Mouse (Mus musculus) CH12.LX (cell line): ENCODE measurements around the gene Rab42. TPM values are rescaled to one million over a fixed set of nuclear protein-coding genes. Genes with fewer than 3 reads are reported as not detected.

Experiments used
- DNase-seq: peaks from one replicate; pipeline ENCODE4 v3.0.0-alpha.2; 2013; ENCODE audit errors: extremely low read depth
- H3K27ac ChIP-seq: 2 replicates; pipeline ENCODE4 v1.5.1; 2012; ENCODE audit warnings: low read depth, mild to moderate bottlenecking, control low read depth, moderate library complexity; ENCODE audit not compliant: insufficient read depth
- H3K27me3 ChIP-seq: replicated peaks from 2 replicates; pipeline ENCODE3; 2012; ENCODE audit warnings: inconsistent platforms
- H3K36me3 ChIP-seq, 2 experiments: replicated peaks in 1 of 2; 2 replicates each; pipeline versions ENCODE3 to v1.6.1; 2012; ENCODE audit warnings: inconsistent platforms in 1 of 2, low read length in 1 of 2, mild to moderate bottlenecking in 1 of 2, mixed read lengths in 1 of 2, moderate library complexity in 1 of 2; ENCODE audit not compliant: control insufficient read depth in 1 of 2, insufficient read depth in 1 of 2
- H3K4me1 ChIP-seq, 2 experiments: 2 replicates each; pipeline ENCODE4 v1.6.1; 2012; ENCODE audit warnings: inconsistent platforms in 1 of 2, moderate library complexity in 1 of 2; ENCODE audit not compliant: insufficient read depth in 2 of 2, control insufficient read depth in 1 of 2
- H3K4me2 ChIP-seq: 2 replicates; pipeline ENCODE4 v1.6.1; 2012; ENCODE audit warnings: low read depth, mild to moderate bottlenecking, control low read depth; ENCODE audit not compliant: poor library complexity, insufficient read depth, severe bottlenecking
- H3K4me3 ChIP-seq, 3 experiments: fragments of 150-350 bp in 1 of 3; sonication (generic) in 1 of 3; replicated peaks in 1 of 3; 2 replicates each; pipeline versions ENCODE3 to v1.5.1; 2011 to 2012; ENCODE audit warnings: low read depth in 2 of 3, low read length in 2 of 3, mild to moderate bottlenecking in 2 of 3, moderate library complexity in 2 of 3, control low read depth in 1 of 3, improper control_type of control experiment in 1 of 3, inconsistent platforms in 1 of 3, mixed read lengths in 1 of 3; ENCODE audit not compliant: poor library complexity in 1 of 3
- H3K79me2 ChIP-seq: replicated peaks from 2 replicates; pipeline ENCODE4 v1.6.1; 2012; ENCODE audit warnings: mild to moderate bottlenecking, moderate library complexity; ENCODE audit not compliant: control insufficient read depth, poor library complexity, insufficient read depth, severe bottlenecking; ENCODE audit errors: extremely low read depth
- H3K9ac ChIP-seq: 2 replicates; pipeline ENCODE4 v1.6.1; 2012; ENCODE audit warnings: low read depth, mild to moderate bottlenecking, control low read depth, moderate library complexity; ENCODE audit not compliant: insufficient read depth
- H3K9me3 ChIP-seq: replicated peaks from 2 replicates; pipeline ENCODE3; 2012; ENCODE audit warnings: low read length, inconsistent platforms, mixed read lengths
- BHLHE40 ChIP-seq: IDR thresholded peaks from 2 replicates; pipeline ENCODE4 v1.6.1; 2011; ENCODE audit warnings: mild to moderate bottlenecking, low read depth, low read length, improper control_type of control experiment
- CHD1 ChIP-seq: IDR thresholded peaks from 2 replicates; pipeline ENCODE4 v1.6.1; 2012; ENCODE audit warnings: low read depth, low read length, improper control_type of control experiment, inconsistent platforms
- CHD2 ChIP-seq: IDR thresholded peaks from 2 replicates; pipeline ENCODE4 v1.6.1; 2011; ENCODE audit warnings: low read length, improper control_type of control experiment
- CTCF ChIP-seq, 2 experiments: IDR thresholded peaks in 1 of 2; conservative IDR thresholded peaks in 1 of 2; 2 replicates each; pipeline ENCODE4 v1.5.1; 2011 to 2012; ENCODE audit warnings: low read depth in 2 of 2, low read length in 2 of 2, improper control_type of control experiment in 1 of 2, inconsistent platforms in 1 of 2, mild to moderate bottlenecking in 1 of 2, moderate library complexity in 1 of 2
- E2F4 ChIP-seq: IDR thresholded peaks from 2 replicates; pipeline ENCODE4 v1.6.1; 2011; ENCODE audit warnings: low read depth, low read length, improper control_type of control experiment; ENCODE audit not compliant: insufficient replicate concordance
- ELF1 ChIP-seq: IDR thresholded peaks from 2 replicates; pipeline ENCODE4 v1.6.1; 2014; ENCODE audit warnings: low read depth, mild to moderate bottlenecking, inconsistent platforms, low read length, improper control_type of control experiment
- EP300 ChIP-seq: IDR thresholded peaks from 2 replicates; pipeline ENCODE4 v1.6.1; 2011; ENCODE audit warnings: low read length, improper control_type of control experiment
- ETS1 ChIP-seq: conservative IDR thresholded peaks from 2 replicates; pipeline ENCODE4 v1.6.1; 2012; ENCODE audit warnings: low read depth, mild to moderate bottlenecking, inconsistent platforms, low read length, improper control_type of control experiment, moderate library complexity
- GABPA ChIP-seq: IDR thresholded peaks from 2 replicates; pipeline ENCODE4 v1.6.1; 2012; ENCODE audit warnings: low read depth, low read length, improper control_type of control experiment, inconsistent platforms; ENCODE audit not compliant: insufficient replicate concordance
- HCFC1 ChIP-seq: IDR thresholded peaks from 2 replicates; pipeline ENCODE4 v1.6.1; 2012; ENCODE audit warnings: low read depth, mild to moderate bottlenecking, inconsistent platforms, low read length, improper control_type of control experiment
- IRF4 ChIP-seq: IDR thresholded peaks from 2 replicates; pipeline ENCODE4 v1.6.1; 2014; ENCODE audit warnings: low read depth, mild to moderate bottlenecking, inconsistent platforms, low read length, improper control_type of control experiment
- JUN ChIP-seq: IDR thresholded peaks from 2 replicates; pipeline ENCODE4 v1.6.1; 2011; ENCODE audit warnings: low read depth, mild to moderate bottlenecking, low read length, improper control_type of control experiment, moderate library complexity; ENCODE audit not compliant: insufficient read depth
- JUND ChIP-seq: conservative IDR thresholded peaks from 2 replicates; pipeline ENCODE4 v1.6.1; 2011; ENCODE audit warnings: low read depth, low read length, improper control_type of control experiment
- KAT2A ChIP-seq: IDR thresholded peaks from 2 replicates; pipeline ENCODE4 v1.6.1; 2012; ENCODE audit warnings: low read length, improper control_type of control experiment, inconsistent platforms; ENCODE audit not compliant: insufficient replicate concordance
- MAFK ChIP-seq: IDR thresholded peaks from 2 replicates; pipeline ENCODE4 v1.6.1; 2011; ENCODE audit warnings: low read length, improper control_type of control experiment; ENCODE audit not compliant: insufficient replicate concordance
- MAX ChIP-seq: IDR thresholded peaks from 2 replicates; pipeline ENCODE4 v1.6.1; 2011; ENCODE audit warnings: low read length, improper control_type of control experiment
- MAZ ChIP-seq: IDR thresholded peaks from 2 replicates; pipeline ENCODE4 v1.6.1; 2012; ENCODE audit warnings: low read depth, mild to moderate bottlenecking, inconsistent platforms, low read length, improper control_type of control experiment, moderate library complexity
- MEF2A ChIP-seq: IDR thresholded peaks from 2 replicates; pipeline ENCODE4 v1.6.1; 2014; ENCODE audit warnings: low read depth, mild to moderate bottlenecking, inconsistent platforms, low read length, improper control_type of control experiment, borderline replicate concordance
- MXI1 ChIP-seq: IDR thresholded peaks from 2 replicates; pipeline ENCODE4 v1.6.1; 2011; ENCODE audit warnings: mild to moderate bottlenecking, low read depth, low read length, improper control_type of control experiment
- MYC ChIP-seq: IDR thresholded peaks from 2 replicates; pipeline ENCODE4 v1.6.1; 2011; ENCODE audit warnings: low read depth, mild to moderate bottlenecking, improper control_type of control experiment, low read length
- NELFE ChIP-seq: IDR thresholded peaks from 2 replicates; pipeline ENCODE4 v1.6.1; 2011; ENCODE audit warnings: low read depth, low read length, improper control_type of control experiment
- NRF1 ChIP-seq: IDR thresholded peaks from 2 replicates; pipeline ENCODE4 v1.6.1; 2014; ENCODE audit warnings: low read depth, mild to moderate bottlenecking, inconsistent platforms, low read length, improper control_type of control experiment, moderate library complexity
- PAX5 ChIP-seq: IDR thresholded peaks from 2 replicates; pipeline ENCODE4 v1.6.1; 2012; ENCODE audit warnings: low read length, inconsistent platforms, mixed read lengths
- POLR2A ChIP-seq: IDR thresholded peaks from 2 replicates; pipeline ENCODE4 v1.6.1; 2011; ENCODE audit warnings: low read depth, mild to moderate bottlenecking, improper control_type of control experiment, low read length
- POLR2AphosphoS2 ChIP-seq: IDR thresholded peaks from 2 replicates; pipeline ENCODE4 v1.6.1; 2011; ENCODE audit warnings: low read depth, low read length, improper control_type of control experiment
- RAD21 ChIP-seq: IDR thresholded peaks from 2 replicates; pipeline ENCODE4 v1.6.1; 2011; ENCODE audit warnings: low read depth, mild to moderate bottlenecking, low read length, improper control_type of control experiment, moderate library complexity
- RCOR1 ChIP-seq: conservative IDR thresholded peaks from 2 replicates; pipeline ENCODE4 v1.6.1; 2012; ENCODE audit warnings: low read depth, mild to moderate bottlenecking, inconsistent platforms, low read length, improper control_type of control experiment
- SIN3A ChIP-seq: IDR thresholded peaks from 2 replicates; pipeline ENCODE4 v1.6.1; 2012; ENCODE audit warnings: low read length, improper control_type of control experiment, inconsistent platforms
- SMC3 ChIP-seq: IDR thresholded peaks from 2 replicates; pipeline ENCODE4 v1.6.1; 2011; ENCODE audit warnings: low read depth, low read length, improper control_type of control experiment
- TBP ChIP-seq: conservative IDR thresholded peaks from 2 replicates; pipeline ENCODE4 v1.6.1; 2011; ENCODE audit warnings: low read depth, low read length, improper control_type of control experiment
- UBTF ChIP-seq: IDR thresholded peaks from 2 replicates; pipeline ENCODE4 v1.6.1; 2012; ENCODE audit warnings: low read depth, mild to moderate bottlenecking, inconsistent platforms, low read length, improper control_type of control experiment, moderate library complexity
- USF1 ChIP-seq: IDR thresholded peaks from 2 replicates; pipeline ENCODE4 v1.6.1; 2014; ENCODE audit warnings: low read depth, mild to moderate bottlenecking, inconsistent platforms, low read length, improper control_type of control experiment
- USF2 ChIP-seq: conservative IDR thresholded peaks from 2 replicates; pipeline ENCODE4 v1.6.1; 2011; ENCODE audit warnings: low read depth, low read length, improper control_type of control experiment
- ZC3H11A ChIP-seq: IDR thresholded peaks from 2 replicates; pipeline ENCODE4 v1.6.1; 2012; ENCODE audit warnings: low read depth, mild to moderate bottlenecking, inconsistent platforms, low read length, improper control_type of control experiment
- ZKSCAN1 ChIP-seq: IDR thresholded peaks from 2 replicates; pipeline ENCODE4 v1.6.1; 2012; ENCODE audit warnings: low read depth, inconsistent platforms, low read length, improper control_type of control experiment, borderline replicate concordance
- ZMIZ1 ChIP-seq: IDR thresholded peaks from 2 replicates; pipeline ENCODE4 v1.6.1; 2012; ENCODE audit warnings: low read depth, mild to moderate bottlenecking, inconsistent platforms, low read length, improper control_type of control experiment
- ZNF384 ChIP-seq: IDR thresholded peaks from 2 replicates; pipeline ENCODE4 v1.6.1; 2012; ENCODE audit warnings: low read depth, low read length, improper control_type of control experiment, inconsistent platforms
- dilution Hi-C: fragments of 300-500 bp; cut with MboI; formaldehyde crosslinking; loops from 2 replicates; pipeline ENCODE4 v1.14.3; 2020; ENCODE audit warnings: low sequenced_read_pairs; ENCODE audit not compliant: extremely low pct_unique_long_range_greater_than_20kb, extremely low pct_ligation_motif_present
- in situ Hi-C: fragments of 300-500 bp; cut with MboI; formaldehyde crosslinking; loops from 3 replicates; pipeline ENCODE4 v1.14.3; 2019; ENCODE audit warnings: low sequenced_read_pairs, low pct_ligation_motif_present, low pct_unique_long_range_greater_than_20kb, mixed read lengths
- polyA plus RNA-seq: library from polyadenylated mRNA; unstranded; fragments of >175 nt; gene quantifications from 2 replicates; pipeline ENCODE4 v1.2.1, GENCODE M21; 2012; ENCODE audit warnings: low read depth; ENCODE audit not compliant: insufficient read length
- total RNA-seq, 2 experiments: library from RNA; depleted of rRNA; stranded (reverse); fragments of 300-350 nt in 1 of 2; fragments of >200 nt in 1 of 2; gene quantifications; 2 replicates each; pipeline ENCODE4 v1.2.3; 2012 to 2014

The Rab42 gene
- total and polyA plus RNA-seq, 3 experiments = 0.31 to 0.51 TPM; not detected in 1

DNA sequence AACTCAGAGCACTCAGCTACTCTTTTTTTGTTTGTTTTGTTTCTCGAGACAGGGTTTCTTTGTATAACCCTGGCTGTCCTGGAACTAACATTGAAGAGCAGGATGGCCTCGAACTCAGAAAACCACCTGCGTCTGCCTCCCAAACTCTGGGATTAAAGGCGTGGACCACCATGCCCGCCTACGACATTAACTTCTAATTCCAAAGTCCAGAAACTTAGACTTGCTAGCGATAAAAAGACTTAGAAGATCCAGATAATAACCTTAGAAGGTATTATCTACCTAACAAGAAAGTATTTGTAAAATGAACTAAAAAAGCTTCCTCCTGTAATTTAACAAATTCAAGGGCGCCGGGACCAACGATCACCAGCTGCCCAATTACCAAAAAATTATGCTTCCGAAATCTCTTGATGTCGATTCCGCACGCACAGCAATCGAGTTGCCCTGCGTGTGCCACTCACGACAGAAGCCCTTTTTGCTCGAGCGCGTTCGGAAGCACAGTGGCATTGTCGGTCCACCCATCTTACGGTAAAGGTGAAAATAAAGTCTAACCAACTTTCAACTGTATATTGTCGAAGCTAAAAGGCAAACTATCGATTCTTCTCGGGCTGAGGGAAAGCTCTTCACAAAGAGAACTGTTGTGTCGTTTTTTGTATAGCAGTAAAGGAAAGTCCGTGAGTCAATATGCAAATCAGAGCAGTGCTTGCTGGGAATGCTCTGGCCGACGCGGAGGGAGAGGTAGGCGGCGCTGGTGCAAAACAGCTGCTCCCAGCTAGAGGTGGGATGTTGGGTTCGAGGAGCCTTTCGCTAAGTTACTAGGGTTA lies 33.2 kb downstream of the Rab42 start:
- in situ Hi-C loops = loop anchor here (5.0 kb wide), 1 partner anchor 88 kb away; no protein-coding TSS in a partner anchor
- H3K4me1 ChIP-seq = peaks cover 0 to 21% of the 10 kb centered on the region in 2 experiments; a peak in 2 of 4 replicates
- H3K27ac ChIP-seq = peak overlapping the region; percentile 87
- H3K4me3 ChIP-seq = peak overlapping the region in 1 of 3 experiments; percentile 15
- H3K4me2 ChIP-seq = peak overlapping the region; percentile 47
- peak; percentile 97 for DNase-seq
- H3K27me3 ChIP-seq = no peaks in the 10 kb centered on the region
- dilution Hi-C loops = no loop called here
- peaks cover 0 to 14% of the 10 kb centered on the region in 2 experiments for H3K36me3 ChIP-seq
- H3K79me2 ChIP-seq = peaks cover 9% of the 10 kb centered on the region
- H3K9me3 ChIP-seq = peaks cover 2% of the 10 kb centered on the region
- H3K9ac ChIP-seq = peak overlapping the region; percentile 29; the same call in 1 of the 2 replicates
- TF ChIP-seq MEF2A = peak; percentile 89
- peak; percentile 84 for TF ChIP-seq RCOR1
- TF ChIP-seq MAX = peak; percentile 66
- no peak for TF ChIP-seq USF1
- no peak; the same call in 1 of the 2 replicates for TF ChIP-seq ZC3H11A
- peak; percentile 57; the same call in 1 of the 2 replicates for TF ChIP-seq E2F4
- peak; percentile 100 for TF ChIP-seq ZMIZ1
- TF ChIP-seq UBTF = no peak
- TF ChIP-seq BHLHE40 = peak; percentile 81
- peak; percentile 64; the same call in 1 of the 2 replicates for TF ChIP-seq MXI1
- TF ChIP-seq RAD21 = peak; percentile 39
- no peak for TF ChIP-seq GABPA
- peak; percentile 99 for TF ChIP-seq TBP
- no peak for TF ChIP-seq PAX5
- peak; percentile 89 for TF ChIP-seq SIN3A
- TF ChIP-seq KAT2A = no peak
- TF ChIP-seq CHD1 = 0 out of 2 replicates have a peak, but pooled peaks have one; percentile 61
- peak; percentile 70; the same call in 1 of the 2 replicates for TF ChIP-seq MAFK
- TF ChIP-seq IRF4 = peak; percentile 66
- no peak; the same call in 1 of the 2 replicates for TF ChIP-seq CHD2
- TF ChIP-seq POLR2A = peak; percentile 95
- peak; percentile 99 for TF ChIP-seq NELFE
- peak; percentile 80 for TF ChIP-seq JUND
- peak; percentile 39 for TF ChIP-seq NRF1
- peak; percentile 46 for TF ChIP-seq SMC3
- TF ChIP-seq ELF1 = peak; percentile 49; the same call in 1 of the 2 replicates
- peak; percentile 75 for TF ChIP-seq ZNF384
- TF ChIP-seq JUN = no peak; the same call in 1 of the 2 replicates
- TF ChIP-seq ZKSCAN1 = no peak
- TF ChIP-seq MAZ = peak; percentile 73
- TF ChIP-seq HCFC1 = peak; percentile 74
- TF ChIP-seq USF2 = no peak; the same call in 1 of the 2 replicates
- peak in 1 of 2 experiments; percentile 65; a peak in 2 of 4 replicates for TF ChIP-seq CTCF (conservative IDR thresholded peaks at IDR 0.05 in 1 of 2, IDR thresholded peaks at IDR 0.05 in 1 of 2; ENCODE audit: low read depth in 2 of 2, low read length in 2 of 2)
- TF ChIP-seq MYC = peak; percentile 51
- TF ChIP-seq ETS1 = peak; percentile 98
- 0 out of 2 replicates have a peak, but pooled peaks have one; percentile 10 for TF ChIP-seq EP300
- TF ChIP-seq POLR2AphosphoS2 = peak; percentile 100
